Mouse (Mus musculus) left cerebral cortex, adult 11 months (tissue): ENCODE data around the gene Trir.

Experiments
- DNase-seq: peaks from one replicate; pipeline ENCODE4 v3.0.0; 2022; ENCODE audit warnings: low spot score

Gene Trir

DNA sequence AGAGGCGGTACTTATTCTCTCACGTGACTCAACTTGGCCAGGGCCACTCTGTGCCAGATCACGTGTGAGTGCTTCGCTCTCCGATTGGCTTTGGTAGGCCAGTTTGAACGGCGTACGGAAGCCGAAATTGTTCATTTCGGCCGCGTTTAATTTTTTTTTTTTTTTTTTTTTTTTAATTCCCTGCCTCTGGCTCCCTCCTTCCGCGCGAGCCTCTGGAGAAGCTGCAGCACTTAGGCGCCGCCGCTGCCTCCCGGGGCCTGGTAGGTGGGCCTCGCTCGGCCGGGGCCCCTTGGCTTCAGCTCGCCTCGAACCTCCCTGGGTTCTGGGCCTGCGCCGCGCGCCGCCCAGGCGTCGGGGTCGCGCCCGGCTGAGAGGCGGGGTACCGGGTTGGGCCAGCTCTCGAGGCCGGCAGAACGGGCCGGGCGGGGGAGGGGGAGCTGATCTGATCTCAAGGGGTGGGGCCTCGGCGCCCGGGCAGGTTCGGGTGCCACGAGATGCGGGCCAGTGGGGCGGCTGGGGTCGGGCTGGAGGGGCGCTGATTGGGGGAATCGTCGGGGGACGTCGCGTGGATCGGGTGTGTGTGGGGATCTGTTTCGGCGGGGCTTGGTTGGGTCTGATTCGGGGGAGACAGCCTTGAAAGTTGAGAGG lies 10.2 kb downstream of the Trir start, which contains the start of gene Tnpo2:
Gene Tnpo2 (plus strand): TSS at position 198 of the 648 bp plus-strand sequence.
- DNase-seq = peak; percentile 93

DNA sequence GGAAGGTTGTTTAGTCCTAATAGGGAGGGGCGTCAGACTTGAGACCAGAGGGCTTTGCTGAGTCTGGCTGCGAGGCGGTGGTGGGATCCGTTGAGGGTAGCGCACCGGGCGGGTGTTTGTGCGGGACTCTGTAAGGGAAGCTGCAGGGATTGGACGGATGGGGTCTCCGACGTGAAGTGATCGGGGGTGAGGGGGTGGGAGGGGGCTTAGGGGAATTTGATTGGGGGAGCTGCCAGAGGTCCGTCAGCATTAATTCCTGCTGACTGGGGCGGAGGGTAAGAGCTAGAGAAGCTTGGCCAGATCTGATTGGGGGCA lies 10.7 kb downstream of the Trir start:
- no peak for DNase-seq

DNA sequence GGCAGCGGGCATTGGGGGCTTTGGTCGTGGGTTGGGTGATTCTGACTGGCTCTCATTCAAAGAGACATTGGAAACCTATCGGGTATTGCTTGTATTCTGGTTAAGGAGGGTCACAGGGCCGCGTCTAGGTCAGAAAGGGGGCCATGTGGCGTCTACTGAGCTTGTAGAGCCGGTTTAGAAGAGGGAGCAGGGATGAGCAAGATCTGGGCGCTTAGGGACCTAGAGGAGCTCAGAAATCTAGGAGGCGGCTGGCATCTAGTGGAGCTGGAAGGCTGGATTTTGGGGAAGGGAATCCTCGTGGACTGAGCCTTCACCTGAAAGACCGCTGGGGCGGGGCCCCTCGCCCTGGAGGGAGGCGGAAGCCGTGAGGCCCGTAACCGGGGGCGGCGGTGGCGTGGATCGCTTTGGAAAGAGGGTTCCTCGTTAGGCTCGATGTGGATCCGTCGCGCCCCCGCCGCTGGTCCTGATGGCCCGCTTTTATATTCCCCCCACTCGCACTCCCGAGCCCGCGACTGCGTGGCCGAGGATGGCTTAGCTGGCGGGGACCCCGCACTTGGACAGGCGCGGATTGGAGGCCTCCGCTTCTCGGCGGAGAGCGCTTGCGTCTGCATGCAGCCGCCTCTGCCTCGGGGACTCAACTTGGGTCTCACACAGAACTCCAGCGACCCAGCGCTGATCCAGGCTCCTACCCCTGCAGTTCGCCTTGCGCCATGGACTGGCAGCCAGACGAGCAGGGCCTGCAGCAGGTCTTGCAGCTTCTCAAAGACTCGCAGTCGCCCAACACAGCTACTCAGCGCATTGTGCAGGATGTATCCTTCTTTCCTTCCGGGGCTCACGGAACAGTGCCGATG lies 11.3 kb downstream of the Trir start:
- DNase-seq = no peak

DNA sequence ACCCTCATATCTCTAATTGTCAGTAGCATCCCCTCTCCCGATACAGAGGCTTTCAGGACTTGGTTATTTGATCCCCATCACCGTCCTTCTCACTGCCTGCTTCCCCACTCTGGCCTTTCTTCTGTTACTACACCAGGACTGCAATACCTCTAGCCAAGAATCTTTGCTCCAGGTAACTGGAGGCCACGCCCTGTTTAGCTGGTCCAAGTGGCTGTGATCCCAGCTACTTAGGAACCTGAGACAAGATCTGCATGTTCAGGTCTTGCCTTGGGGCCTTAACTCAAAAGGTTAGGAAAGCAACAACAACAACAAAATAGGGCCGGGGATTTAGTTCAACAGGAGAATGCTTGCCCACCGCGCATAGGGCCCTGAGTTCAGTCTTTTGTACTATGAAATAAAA lies 17.0 kb downstream of the Trir start:
- DNase-seq = no peak

DNA sequence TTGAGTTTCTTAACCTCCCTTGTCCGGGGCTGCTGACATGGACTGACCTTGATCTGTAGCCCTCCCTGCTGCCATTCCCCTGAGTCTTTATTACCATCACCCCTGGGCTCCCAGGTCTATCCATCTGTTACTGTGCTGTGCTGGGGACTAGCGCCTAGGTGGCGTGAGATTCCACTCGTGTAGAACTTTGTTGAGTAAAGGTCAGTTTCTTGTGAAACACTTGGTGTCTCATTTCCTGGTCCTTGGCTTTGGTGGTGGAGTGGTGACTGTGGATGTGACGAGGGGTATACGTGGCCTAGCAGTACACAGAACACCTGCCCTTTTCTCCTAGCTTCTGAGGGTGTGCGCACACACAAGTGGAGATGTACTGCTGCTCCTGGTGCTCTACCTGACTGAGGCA lies 30.7 kb downstream of the Trir start:
- DNase-seq = no peak

DNA sequence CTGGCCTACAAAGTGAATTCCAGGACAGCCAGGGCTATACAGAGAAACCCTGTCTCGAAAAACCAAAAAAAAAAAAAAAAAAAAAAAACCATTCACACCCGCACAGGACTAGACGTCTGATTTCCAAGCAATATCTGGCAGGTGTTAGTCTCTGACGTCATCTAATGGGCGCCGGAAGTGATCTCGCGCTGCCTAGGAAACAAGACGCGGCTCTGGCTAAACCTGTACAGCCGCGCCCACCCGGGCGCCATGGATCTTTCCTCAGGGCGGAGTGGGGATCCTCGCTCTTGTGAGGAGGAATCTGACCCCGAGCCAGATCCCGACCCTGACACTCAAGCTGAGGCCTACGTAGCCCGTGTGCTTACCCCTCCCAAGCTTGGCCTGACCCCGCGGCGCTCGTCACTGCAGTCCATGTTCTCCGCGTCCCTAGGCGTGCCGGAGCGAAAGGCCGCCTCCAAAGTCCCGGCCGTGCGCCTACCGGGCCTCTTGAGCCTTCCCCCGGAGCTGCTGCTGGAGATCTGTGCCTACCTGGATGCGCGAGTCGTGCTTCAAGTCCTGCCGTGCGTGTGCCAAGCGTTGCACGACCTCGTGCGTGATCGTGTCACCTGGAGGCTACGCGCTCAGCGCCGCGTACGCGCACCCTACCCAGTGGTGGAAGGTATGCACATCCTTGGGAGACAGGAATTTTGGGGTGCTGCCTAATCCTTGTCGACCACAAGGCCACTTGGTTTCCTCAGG lies 33.4 kb downstream of the Trir start, which contains the start of gene Fbxw9:
Gene Fbxw9 (plus strand): TSS at position 177 of the 738 bp plus-strand sequence.
- peak; percentile 87 for DNase-seq

DNA sequence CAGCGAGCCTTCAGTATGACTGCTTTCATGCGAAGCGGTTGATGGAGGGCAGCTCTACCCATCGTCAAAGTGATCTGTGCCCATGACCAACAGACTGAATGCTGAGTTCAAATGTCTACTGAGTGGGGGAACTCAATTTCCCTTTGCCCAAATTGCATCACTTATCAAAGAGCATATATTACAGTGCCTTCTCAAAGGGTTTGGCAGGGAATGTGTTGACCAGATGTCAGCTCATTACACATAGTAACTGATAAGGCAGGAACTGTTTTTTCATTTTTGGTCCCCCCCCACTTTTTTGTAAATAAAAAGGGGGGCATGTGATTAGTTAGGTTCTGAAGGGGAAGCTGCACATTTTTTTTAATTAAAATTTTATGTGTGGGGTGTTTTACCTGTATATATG lies 36.0 kb downstream of the Trir start:
- DNase-seq = no peak

DNA sequence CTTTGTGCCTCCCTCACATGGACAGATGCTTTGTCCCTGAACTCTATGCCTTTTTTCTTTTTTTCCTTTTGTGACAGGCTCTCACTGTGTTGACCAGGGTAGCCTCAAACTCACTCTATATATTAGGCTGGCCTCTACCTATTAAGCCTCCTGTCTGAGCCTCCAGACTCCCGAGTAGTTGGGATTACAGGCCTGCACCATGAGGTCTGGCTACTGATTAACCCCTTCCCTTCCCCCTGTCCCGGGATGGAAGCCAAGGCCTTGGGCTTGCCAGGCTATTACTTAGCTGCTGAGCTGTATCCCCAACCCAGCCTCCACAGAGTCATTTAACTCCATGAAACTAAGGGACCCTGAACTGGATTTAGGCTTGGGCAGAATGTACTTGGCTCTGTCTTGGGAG lies 38.6 kb downstream of the Trir start:
- DNase-seq = no peak

DNA sequence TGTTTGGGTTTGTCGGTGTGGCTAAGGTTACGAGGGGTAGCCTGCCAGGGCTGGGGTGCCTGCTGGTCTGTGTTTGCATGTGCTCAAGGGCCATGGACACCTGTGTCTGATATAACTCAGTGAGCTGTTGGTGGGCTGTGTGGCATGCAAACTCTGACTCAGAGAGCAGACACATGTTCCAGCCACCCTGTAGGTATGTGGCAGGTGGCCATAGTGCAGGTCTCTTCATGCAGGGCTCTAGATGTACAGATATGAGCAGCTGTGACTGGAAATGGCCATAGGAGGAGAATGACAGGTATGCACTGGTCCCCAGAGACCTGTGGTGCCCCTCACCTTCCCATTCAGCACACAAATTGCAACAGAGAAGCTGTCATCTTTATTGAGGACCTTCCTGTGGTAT lies 40.5 kb downstream of the Trir start:
- no peak for DNase-seq

DNA sequence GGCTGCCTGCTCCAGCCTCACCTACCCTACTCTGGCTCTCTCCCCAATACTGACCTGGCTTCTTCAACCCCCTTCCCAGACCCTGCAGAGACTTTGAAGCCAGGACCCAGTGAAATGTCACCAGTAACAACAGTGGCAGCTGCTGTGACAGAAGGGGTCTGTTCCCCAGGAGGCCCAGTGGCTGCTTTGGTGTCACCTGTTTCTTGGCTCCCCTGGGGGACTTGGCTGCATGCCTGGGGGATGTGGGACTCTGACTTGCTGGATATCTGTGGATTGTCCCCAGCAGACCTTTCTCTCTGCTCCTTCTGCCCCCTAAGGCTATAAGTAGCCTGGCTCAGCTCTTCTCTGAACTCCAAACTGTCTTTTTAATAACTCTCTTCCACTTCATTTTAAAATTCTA lies 41.4 kb downstream of the Trir start, which contains the start of gene Gm5741:
Gene Gm5741 (minus strand): TSS at position 1 of the 400 bp plus-strand sequence.
- DNase-seq = no peak

DNA sequence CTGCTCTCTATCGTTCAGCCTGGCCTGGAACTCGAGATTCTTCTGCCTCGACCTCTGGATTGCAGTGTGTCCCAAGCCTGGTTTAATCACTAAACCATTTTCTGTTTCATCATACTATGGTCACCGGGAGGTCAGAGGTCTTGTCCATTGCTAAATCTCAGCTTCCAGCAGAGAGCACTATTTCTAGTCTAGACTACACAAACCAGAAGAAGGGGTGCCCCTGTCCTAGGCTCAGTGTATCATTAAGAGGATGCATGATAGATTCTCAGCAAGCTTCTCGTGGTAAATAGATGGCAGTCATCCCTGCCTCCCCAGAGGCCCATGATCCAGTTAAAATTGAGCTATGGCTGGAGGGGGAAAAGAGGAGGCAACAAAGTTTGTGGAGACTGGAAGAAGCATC lies 44.4 kb downstream of the Trir start:
- no peak for DNase-seq

DNA sequence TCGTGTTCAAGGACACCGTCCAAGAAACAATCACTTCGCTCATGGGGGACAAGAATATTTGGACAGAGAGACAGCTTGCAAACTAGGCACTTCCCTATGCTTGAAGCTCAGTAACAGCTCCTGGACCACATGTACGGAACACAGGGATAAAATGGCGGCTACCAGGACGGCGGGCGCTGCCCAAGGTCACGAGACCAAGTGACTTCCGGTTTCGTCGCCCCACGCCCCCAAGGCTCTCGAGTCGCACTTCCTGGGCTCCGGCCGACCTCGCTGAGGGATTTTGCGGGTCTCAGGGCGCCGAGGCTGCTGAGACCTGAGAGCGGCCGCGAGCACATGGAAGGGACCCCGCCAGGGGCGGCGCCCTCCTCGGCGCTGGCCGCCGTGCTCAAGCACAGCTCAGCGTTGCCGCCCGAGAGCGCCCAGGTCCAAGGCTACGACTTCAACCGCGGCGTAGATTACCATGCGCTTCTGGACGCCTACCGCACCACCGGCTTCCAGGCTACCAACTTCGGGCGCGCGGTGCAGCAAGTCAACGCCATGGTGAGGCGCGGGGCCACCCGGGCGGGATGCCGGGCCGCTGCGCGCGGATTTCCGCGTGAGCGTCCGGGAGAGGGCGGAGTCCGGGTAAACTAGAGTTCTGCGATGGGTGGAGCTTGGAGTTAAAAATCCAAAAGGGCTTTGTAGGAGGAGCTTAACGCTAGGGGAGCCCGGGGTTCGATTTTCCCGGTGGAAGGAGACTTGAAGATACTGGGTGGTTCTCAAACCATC lies 45.1 kb downstream of the Trir start, which contains the start of gene Dhps:
Gene Dhps (plus strand): TSS at position 244 of the 768 bp plus-strand sequence.
- peak; percentile 90 for DNase-seq

DNA sequence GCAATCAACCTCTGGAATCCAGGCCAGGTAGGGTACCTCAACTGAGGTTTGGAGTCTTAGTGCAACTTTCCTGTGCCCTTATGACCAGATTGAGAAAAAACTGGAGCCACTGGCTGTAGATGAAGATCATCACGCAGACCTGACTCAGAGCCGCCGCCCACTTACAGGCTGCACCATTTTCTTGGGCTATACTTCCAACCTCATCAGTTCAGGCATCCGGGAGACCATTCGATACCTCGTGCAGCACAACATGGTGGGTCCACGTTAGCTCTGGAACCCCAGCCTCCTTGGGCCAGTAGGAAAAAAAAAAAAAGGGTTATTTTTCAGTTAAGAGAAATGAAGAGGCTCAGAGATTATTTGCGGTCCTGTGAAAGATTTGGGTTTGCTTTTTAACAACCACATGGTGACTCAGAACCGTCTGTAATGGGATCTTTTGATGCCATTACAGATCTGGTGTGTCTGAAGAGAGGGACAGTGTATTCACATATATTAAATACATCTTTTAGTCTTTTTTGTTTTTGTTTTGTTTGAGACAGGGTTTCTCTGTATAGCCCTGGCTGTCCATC lies 45.8 kb downstream of the Trir start:
- DNase-seq = no peak

DNA sequence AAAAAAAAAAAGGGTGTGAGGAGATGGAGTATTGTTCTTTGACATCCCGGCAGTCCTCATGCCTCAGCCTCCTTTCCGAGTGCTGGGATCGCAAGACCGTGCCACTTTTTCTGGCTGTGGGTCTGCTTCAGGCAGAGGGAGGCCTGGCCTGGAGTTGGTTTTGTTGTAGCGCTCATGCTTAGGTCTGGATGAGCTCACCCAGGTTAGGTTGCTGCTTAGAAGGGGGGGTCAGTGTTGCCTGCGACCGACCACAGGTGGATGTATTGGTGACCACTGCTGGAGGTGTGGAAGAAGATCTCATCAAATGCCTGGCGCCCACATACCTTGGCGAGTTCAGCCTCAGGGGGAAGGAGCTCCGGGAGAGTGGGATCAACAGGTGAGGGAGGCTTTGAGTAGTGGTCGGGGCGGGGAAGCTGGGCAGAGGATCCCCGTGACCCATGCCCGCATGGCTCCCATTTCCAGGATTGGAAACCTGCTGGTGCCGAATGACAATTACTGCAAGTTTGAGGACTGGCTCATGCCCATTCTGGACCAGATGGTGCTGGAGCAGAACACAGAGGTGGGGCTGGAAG lies 46.5 kb downstream of the Trir start:
- no peak for DNase-seq

DNA sequence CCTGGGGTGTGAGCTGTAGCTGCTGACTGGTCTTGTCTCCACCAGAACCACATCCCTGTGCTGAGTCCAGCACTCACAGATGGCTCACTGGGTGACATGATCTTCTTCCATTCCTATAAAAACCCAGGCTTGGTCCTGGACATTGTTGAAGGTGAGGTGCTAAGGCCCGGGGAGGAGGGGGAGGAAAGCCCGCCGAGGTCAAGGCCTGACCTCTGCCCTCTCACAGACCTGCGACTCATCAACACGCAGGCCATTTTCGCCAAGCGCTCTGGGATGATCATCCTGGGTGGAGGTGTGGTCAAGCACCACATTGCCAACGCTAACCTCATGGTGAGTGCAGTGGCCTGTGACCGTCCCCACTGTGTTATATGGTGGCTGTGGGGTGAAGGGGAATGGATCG lies 47.5 kb downstream of the Trir start:
- no peak for DNase-seq

DNA sequence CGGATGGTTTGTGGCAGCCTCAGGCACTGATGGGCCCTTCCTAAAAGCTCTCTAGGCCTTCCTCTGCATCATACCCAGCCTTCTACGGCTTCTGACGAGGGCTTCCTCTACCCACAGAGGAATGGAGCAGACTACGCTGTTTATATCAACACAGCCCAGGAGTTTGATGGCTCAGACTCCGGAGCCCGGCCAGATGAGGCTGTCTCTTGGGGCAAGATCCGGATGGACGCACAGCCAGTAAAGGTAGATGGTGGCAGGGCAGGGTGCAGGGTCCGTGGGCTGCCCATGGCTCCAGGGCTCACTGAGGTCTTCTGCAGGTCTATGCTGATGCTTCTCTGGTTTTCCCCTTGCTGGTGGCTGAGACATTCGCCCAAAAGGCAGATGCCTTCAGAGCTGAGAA lies 48.0 kb downstream of the Trir start:
- DNase-seq = no peak

DNA sequence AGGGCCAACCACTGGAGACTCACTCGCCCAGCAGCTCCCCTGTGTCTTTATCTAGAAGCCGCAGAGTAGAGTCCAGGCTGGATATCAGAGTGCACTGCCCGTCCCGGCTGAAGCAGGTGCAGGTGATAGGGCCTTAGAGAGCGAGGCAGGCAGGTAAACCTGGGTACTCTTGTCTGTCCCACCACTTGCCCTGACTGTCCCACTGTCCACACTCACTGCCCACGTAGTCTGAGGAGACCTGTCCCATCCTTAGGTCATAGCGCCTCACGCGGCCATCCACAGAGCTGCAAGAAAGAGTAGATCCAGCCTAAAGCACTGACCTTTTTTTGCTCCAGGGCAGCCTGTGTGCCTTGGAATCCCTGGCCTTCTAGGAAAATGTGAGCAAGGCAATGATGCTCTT lies 49.4 kb downstream of the Trir start:
- no peak for DNase-seq

DNA sequence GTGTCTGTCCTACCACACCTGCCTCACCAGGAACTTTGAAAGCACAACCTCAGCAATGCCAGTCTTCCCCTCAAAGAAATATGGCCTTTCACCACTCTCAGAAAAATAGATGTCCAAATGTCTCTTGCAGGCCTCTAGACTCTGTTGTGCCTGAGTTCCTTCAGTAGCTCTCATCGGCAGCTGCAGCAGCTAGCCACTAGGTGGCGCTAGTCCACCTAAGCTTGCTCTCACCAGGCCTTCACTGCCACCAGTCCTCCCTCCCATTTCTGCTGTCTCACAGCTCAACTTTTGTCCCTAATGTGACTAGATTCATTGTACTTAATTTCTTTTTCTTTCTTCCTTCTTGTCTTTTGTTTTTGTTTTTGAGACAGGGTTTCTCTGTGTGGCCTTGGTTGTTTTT lies 50.4 kb downstream of the Trir start:
- DNase-seq = peak; percentile 81
